Mouse (Mus musculus): Measurements from ENCODE around the gene Gpx8. TPM values are rescaled to one million over a fixed set of nuclear protein-coding genes. Genes with fewer than 3 reads are reported as not detected.

The Gpx8 gene
- polyA plus RNA-seq, 1 experiment from 2014 or later = 62.8 TPM

MicroRNAs within 50 kb of the gene (microRNA counts, 519-probe panel; counts per million panel counts)
- microRNA mmu-miR-449a = 4,630 counts per million, percentile 86 among the panel's probes with 10 or more counts
- 177 counts per million, percentile 53 among the panel's probes with 10 or more counts for microRNA mmu-miR-449b
- 177 counts per million, percentile 53 among the panel's probes with 10 or more counts for microRNA mmu-miR-449c

Small RNA genes within 50 kb of the gene (microRNA-seq; reads per million reads assigned to microRNA genes)
- 5,616 reads per million, percentile 90 among the genes with 10 or more reads in this experiment for gene Mir449a
- 9.1 reads per million, percentile 22 among the genes with 10 or more reads in this experiment for gene Mir449b
- gene Mir449c = 5.9 reads per million, percentile 17 among the genes with 10 or more reads in this experiment

Other genes starting within 250 kb of the Gpx8 start
- gene Plpp1, start 245.6 kb downstream of the Gpx8 start, polyA plus RNA-seq (2015; fragmentation: Nextera tagmentation; extraction: Ambion mirVana) = 20.6 and 27.0 TPM in 2 replicates
- gene Mtrex, start 119.0 kb downstream of the Gpx8 start, polyA plus RNA-seq (2015; fragmentation: Nextera tagmentation; extraction: Ambion mirVana) = 72.0 and 76.7 TPM in 2 replicates
- 29.8 and 30.8 TPM in 2 replicates for gene Dhx29, start 119.0 kb downstream of the Gpx8 start, polyA plus RNA-seq (2015; fragmentation: Nextera tagmentation; extraction: Ambion mirVana)
- 1.9 and 4.4 TPM in 2 replicates for gene Ccno, start 58.6 kb downstream of the Gpx8 start, polyA plus RNA-seq (2015; fragmentation: Nextera tagmentation; extraction: Ambion mirVana)
- gene Mcidas, start 52.6 kb downstream of the Gpx8 start, polyA plus RNA-seq (2015; fragmentation: Nextera tagmentation; extraction: Ambion mirVana) = 1.4 and 2.4 TPM in 2 replicates
- gene Cdc20b, start 11.3 kb downstream of the Gpx8 start, polyA plus RNA-seq (2015; fragmentation: Nextera tagmentation; extraction: Ambion mirVana) = 0.63 and 0.92 TPM in 2 replicates
- gene Gzma, start 54.6 kb upstream of the Gpx8 start, polyA plus RNA-seq (2015; fragmentation: Nextera tagmentation; extraction: Ambion mirVana) = not detected in 2 replicates
- 0.64 and 1.7 TPM in 2 replicates for gene Esm1, start 163.2 kb upstream of the Gpx8 start, polyA plus RNA-seq (2015; fragmentation: Nextera tagmentation; extraction: Ambion mirVana)
- gene Gzmk, start 179.5 kb upstream of the Gpx8 start, polyA plus RNA-seq (2015; fragmentation: Nextera tagmentation; extraction: Ambion mirVana) = not detected in 2 replicates
- gene BC067074, start 246.7 kb upstream of the Gpx8 start, polyA plus RNA-seq (2015; fragmentation: Nextera tagmentation; extraction: Ambion mirVana) = 0.75 and 0.89 TPM in 2 replicates

All from forebrain, embryonic 13.5 days (tissue).